Mouse (Mus musculus) midbrain, embryonic 10.5 days (tissue): ENCODE data around the gene Fgf7. TPM values are rescaled to one million over a fixed set of nuclear protein-coding genes. Genes with fewer than 3 reads are reported as not detected.

Experiments used
- DNase-seq: peaks from one replicate; pipeline ENCODE4 v3.0.0-alpha.2; 2017; ENCODE audit warnings: low spot score
- H3K27ac ChIP-seq: fragments of 300-500 bp; sonication (generic); replicated peaks from 2 replicates; pipeline ENCODE4 v1.5.1; 2016; ENCODE audit warnings: mild to moderate bottlenecking
- H3K27me3 ChIP-seq: fragments of 300-500 bp; sonication (generic); 2 replicates; pipeline ENCODE4 v1.6.1; 2016; ENCODE audit warnings: low read depth, mild to moderate bottlenecking; ENCODE audit not compliant: poor library complexity, severe bottlenecking
- H3K36me3 ChIP-seq: fragments of 300-500 bp; sonication (generic); 2 replicates; pipeline ENCODE4 v1.6.1; 2016; ENCODE audit warnings: mild to moderate bottlenecking, moderate library complexity
- H3K4me1 ChIP-seq: fragments of 300-500 bp; sonication (generic); 2 replicates; pipeline ENCODE4 v1.6.1; 2016
- H3K4me3 ChIP-seq: fragments of 300-500 bp; sonication (generic); 2 replicates; pipeline ENCODE4 v1.5.1; 2016; ENCODE audit warnings: mild to moderate bottlenecking, moderate library complexity
- H3K9me3 ChIP-seq: fragments of 300-500 bp; sonication (generic); replicated peaks from 2 replicates; pipeline ENCODE4 v1.6.1; 2016; ENCODE audit warnings: mild to moderate bottlenecking
- WGBS: fragments of 180-500 bp; shearing (Covaris S2); methylation state at CpG from one replicate; pipeline ENCODE4 v1.1.7; 2016; 5-methylcytosine and 5-hydroxymethylcytosine counted together
- polyA plus RNA-seq: library from polyadenylated mRNA; unstranded; fragments of >200 nt; fragmentation: Nextera tagmentation; extraction: Ambion mirVana; gene quantifications from 2 replicates; pipeline ENCODE4 v1.2.1, GENCODE M21; 2016

Fgf7 gene
- polyA plus RNA-seq: 0.05 and 0.67 TPM in 2 replicates

GRCm38 (mm10) chr2:126034379-126035005, at the start of gene Fgf7:
Gene Fgf7, plus strand, starts transcription at chr2:126034658.
- Histone ChIP-seq H3K4me3 (no peak within 1 kb of the TSS), H3K27ac (no peak within 1 kb of the TSS)
- 76% methylated on average over 15 of the region's 15 CpGs for WGBS

GRCm38 (mm10) chr2:126002291-126002690, 32.2 kb upstream of the Fgf7 start:
- no peak for DNase-seq
- H3K9me3 ChIP-seq: no peaks in the 10 kb centered on the region
- no peak overlapping the region for H3K4me3 ChIP-seq
- 89% methylated on average over 5 of the region's 5 CpGs for WGBS
- H3K27me3 ChIP-seq: no peaks in the 10 kb centered on the region
- H3K36me3 ChIP-seq: no peaks in the 10 kb centered on the region
- H3K4me1 ChIP-seq: peaks cover 5% of the 10 kb centered on the region
- no peak overlapping the region for H3K27ac ChIP-seq

More at GRCm38 (mm10) chr2:126034379-126035005, at the start of gene Fgf7:
- Histone ChIP-seq H3K27me3 (no peaks in the 10 kb centered on the region), H3K9me3 (no peaks in the 10 kb centered on the region), H3K36me3 (no peaks in the 10 kb centered on the region), H3K4me1 (0 out of 2 replicates have a peak, but pooled peaks cover 3% of the 10 kb centered on the region)
- no peak for DNase-seq

DNA sequence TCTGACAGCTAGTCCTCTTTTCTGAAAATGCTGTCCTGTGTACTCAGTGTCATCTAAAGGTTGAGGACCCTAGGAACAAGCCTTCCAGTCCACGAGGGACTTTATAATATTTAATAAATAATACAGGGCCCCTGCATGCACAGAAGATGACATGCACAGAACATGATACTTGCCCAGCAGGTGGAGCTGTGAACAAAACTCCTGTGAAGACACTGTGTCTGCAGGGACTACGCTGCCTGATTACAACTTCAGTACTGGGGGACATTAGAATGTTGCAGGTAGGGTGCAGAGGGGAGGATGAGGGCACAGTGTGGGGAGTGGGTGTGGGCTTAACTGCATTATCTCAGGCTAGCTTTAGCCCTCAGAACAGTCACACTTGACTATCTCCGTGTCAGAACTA, 28.4 kb upstream of the Fgf7 start:
- no peaks in the 10 kb centered on the region for H3K27me3 ChIP-seq
- H3K36me3 ChIP-seq: no peaks in the 10 kb centered on the region
- WGBS: 53% methylated on average over 3 of the region's 3 CpGs
- peak; percentile 45 for DNase-seq
- H3K4me1 ChIP-seq: peaks cover 8% of the 10 kb centered on the region
- H3K9me3 ChIP-seq: no peaks in the 10 kb centered on the region
- no peak overlapping the region for H3K27ac ChIP-seq
- no peak overlapping the region for H3K4me3 ChIP-seq

- Histone ChIP-seq H3K9me3 (no peaks in the 10 kb centered on the region), H3K36me3 (no peaks in the 10 kb centered on the region), H3K27ac (no peak overlapping the region), H3K27me3 (no peaks in the 10 kb centered on the region), H3K4me3 (no peak overlapping the region), H3K4me1 (peaks cover 8% of the 10 kb centered on the region)
- DNase-seq: no peak
- WGBS: 71% methylated on average over 2 of the region's 2 CpGs
These were observed 27.7 kb upstream of the Fgf7 start for GRCm38 (mm10) chr2:126006742-126007141.

GRCm38 (mm10) chr2:126014989-126015710, 19.3 kb upstream of the Fgf7 start:
- no peak for DNase-seq
- Histone ChIP-seq H3K9me3 (no peaks in the 10 kb centered on the region), H3K4me3 (no peak overlapping the region), H3K27ac (peak overlapping the region; percentile 71), H3K27me3 (no peaks in the 10 kb centered on the region), H3K4me1 (peaks cover 21% of the 10 kb centered on the region), H3K36me3 (no peaks in the 10 kb centered on the region)
- WGBS: 54% methylated on average over 12 of the region's 12 CpGs

- peak overlapping the region; percentile 71 for H3K27ac ChIP-seq
- H3K4me3 ChIP-seq: no peak overlapping the region
- peaks cover 21% of the 10 kb centered on the region for H3K4me1 ChIP-seq
- H3K27me3 ChIP-seq: no peaks in the 10 kb centered on the region
- 30% methylated on average over 3 of the region's 3 CpGs for WGBS
- H3K9me3 ChIP-seq: no peaks in the 10 kb centered on the region
- no peaks in the 10 kb centered on the region for H3K36me3 ChIP-seq
- no peak for DNase-seq
These were observed 18.5 kb upstream of the Fgf7 start for GRCm38 (mm10) chr2:126015763-126016473.

GRCm38 (mm10) chr2:126031186-126031900, 3.1 kb upstream of the Fgf7 start:
- no peak overlapping the region for H3K4me3 ChIP-seq
- WGBS: 61% methylated on average over 8 of the region's 8 CpGs
- no peaks in the 10 kb centered on the region for H3K9me3 ChIP-seq
- H3K27me3 ChIP-seq: no peaks in the 10 kb centered on the region
- no peak overlapping the region for H3K27ac ChIP-seq
- no peak for DNase-seq
- H3K4me1 ChIP-seq: 0 out of 2 replicates have a peak, but pooled peaks cover 3% of the 10 kb centered on the region
- H3K36me3 ChIP-seq: no peaks in the 10 kb centered on the region

DNA sequence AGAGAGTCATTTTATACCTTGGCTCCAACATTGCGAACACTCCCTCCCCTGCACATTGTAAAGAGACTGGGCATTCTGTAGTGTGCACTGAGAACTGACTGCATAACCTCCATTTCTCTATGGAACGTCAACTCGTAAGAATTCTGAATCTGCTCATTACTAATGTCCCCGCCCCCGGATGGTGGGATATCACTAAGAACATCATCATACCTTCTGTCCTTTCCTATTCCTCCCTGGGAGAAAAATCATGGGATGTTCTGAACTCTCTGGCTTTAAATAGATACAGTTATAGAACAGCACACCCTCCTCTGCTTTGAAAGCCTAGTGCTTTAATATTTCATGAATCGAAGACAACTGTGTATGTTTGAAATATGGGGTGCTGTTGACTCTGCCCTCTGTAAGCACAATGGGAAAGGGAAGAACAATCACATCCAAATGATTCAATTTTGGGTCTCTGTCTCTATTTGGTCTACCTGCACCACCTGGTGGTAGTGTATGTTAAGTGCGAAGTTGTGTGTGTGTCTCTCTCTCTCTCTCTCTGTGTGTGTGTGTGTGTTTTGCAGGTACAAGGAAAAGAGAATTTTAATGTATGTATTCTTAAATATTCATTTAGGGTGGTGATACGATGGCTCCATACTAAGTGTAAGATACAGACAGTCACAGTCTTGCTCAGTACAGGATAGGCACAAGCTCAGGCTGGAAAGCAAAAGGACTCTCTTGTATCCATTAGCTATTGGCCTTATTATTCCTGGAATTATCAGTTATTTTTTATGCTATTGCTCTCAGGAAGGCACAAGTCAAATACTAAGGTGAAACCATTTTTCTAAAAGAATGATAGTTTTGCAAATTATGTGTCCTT, 1.1 kb upstream of the Fgf7 start:
- Histone ChIP-seq H3K27ac (no peak overlapping the region), H3K36me3 (no peaks in the 10 kb centered on the region), H3K4me3 (no peak overlapping the region), H3K4me1 (0 out of 2 replicates have a peak, but pooled peaks cover 3% of the 10 kb centered on the region), H3K27me3 (no peaks in the 10 kb centered on the region), H3K9me3 (no peaks in the 10 kb centered on the region)
- no peak for DNase-seq
- WGBS: 81% methylated on average over 8 of the region's 8 CpGs

DNA sequence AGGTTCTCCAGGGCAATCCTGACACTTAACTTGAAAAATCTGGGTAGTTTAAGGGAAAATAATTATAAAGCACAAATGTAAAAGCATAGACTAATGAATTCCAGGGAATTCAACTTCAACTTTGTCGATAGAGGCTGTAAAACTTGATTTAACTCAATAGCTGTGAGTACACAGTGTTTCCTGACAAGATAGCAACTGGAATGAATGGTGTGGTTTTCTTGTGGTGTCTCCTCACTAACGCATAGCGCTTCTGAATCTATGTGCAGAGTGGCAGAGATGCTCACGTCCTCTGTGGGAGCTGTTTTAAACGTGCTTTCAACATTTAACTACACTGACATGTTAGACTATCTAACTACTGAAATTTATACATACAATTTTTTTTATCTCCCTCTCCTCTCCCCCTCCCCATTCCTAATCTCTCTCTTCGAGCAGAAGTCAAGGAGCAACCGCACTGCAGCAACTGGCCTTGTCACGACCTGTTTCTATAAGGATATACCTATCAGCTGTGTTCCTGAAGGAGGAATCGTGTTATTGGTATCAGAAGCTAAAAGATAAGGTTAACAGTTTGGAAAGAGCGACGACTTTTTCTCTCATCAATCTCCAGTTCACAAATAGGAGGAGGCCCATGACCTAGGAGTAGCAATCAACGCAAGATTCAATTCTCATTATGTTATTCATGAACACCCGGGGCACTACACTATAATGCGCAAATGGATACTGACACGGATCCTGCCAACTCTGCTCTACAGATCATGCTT, 734 bp downstream of the Fgf7 start:
- Histone ChIP-seq H3K27me3 (no peaks in the 10 kb centered on the region), H3K4me1 (0 out of 2 replicates have a peak, but pooled peaks cover 3% of the 10 kb centered on the region), H3K4me3 (no peak overlapping the region), H3K36me3 (no peaks in the 10 kb centered on the region), H3K9me3 (no peaks in the 10 kb centered on the region), H3K27ac (no peak overlapping the region)
- 89% methylated on average over 15 of the region's 15 CpGs for WGBS
- DNase-seq: no peak

DNA sequence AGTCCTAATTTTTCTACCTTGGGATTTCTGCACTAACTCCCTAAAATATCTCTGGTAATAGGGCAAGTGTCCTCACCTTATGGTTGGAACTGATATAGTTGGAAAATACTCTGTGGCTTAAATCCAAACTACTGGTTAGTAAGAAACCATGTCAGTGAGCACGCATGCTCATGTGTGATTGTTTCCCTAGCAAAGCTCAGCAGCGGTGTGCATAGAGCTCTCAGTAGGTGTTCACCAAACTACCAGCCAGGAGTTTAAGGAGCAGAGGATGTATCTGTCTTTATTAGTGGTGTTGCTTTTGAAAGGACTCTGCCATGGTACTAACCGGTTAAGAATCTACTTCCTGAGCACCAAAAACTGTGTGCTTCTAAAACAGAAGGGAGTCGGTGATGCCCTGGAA, 1.7 kb downstream of the Fgf7 start:
- no peak overlapping the region for H3K4me3 ChIP-seq
- H3K4me1 ChIP-seq: 0 out of 2 replicates have a peak, but pooled peaks cover 3% of the 10 kb centered on the region
- no peaks in the 10 kb centered on the region for H3K36me3 ChIP-seq
- whole genome bisulfite sequencing: 90% methylated on average over 4 of the region's 4 CpGs
- H3K27me3 ChIP-seq: no peaks in the 10 kb centered on the region
- H3K9me3 ChIP-seq: no peaks in the 10 kb centered on the region
- no peak for DNase-seq
- no peak overlapping the region for H3K27ac ChIP-seq

DNA sequence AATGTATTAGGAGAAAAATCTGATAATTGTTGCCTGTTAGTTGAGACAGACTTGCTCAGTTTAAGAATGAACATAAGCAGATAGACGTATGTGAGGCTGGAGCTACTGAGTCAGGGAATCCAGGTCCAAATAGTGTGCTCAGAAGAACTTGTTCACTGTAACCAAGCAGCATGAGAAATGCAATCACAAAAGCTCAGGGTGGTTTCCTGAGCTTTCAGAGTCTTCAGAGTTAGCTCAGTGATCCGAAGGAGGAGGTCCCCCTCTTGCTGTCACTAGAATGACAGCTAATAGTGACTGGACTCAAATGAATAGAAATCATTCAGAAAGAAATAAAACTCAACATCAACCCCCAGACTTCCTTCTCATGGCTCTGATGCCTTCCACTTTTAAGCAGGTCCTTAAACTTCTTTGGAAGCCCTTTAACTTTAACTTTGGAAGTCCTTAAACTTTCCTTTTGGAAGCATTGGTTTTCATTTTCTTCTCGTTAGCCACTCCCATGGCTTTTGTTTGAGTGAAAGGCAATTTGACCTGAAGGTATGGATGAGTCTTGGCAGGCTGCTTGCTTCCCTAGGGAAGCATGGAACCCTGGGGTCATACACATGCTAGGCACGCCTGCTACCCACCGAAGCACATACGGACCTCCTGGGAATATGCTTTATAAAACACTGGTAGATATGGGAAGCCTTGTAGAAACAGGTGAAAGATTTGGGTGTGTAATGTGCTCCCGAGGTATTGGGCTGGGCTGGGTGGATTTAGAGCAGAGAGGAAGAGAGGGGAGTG, 4.0 kb downstream of the Fgf7 start:
- no peaks in the 10 kb centered on the region for H3K27me3 ChIP-seq
- no peaks in the 10 kb centered on the region for H3K36me3 ChIP-seq
- H3K4me1 ChIP-seq: peaks cover 7% of the 10 kb centered on the region
- WGBS: 75% methylated on average over 7 of the region's 7 CpGs
- H3K4me3 ChIP-seq: no peak overlapping the region
- H3K9me3 ChIP-seq: no peaks in the 10 kb centered on the region
- H3K27ac ChIP-seq: no peak overlapping the region
- no peak for DNase-seq
